Mouse (Mus musculus): ENCODE measurements around the gene Nudt12. TPM values are rescaled to one million over a fixed set of nuclear protein-coding genes. Genes with fewer than 3 reads are reported as not detected.

Gene Nudt12
- polyA plus RNA-seq, 1 experiment: 1.1 TPM

DNA sequence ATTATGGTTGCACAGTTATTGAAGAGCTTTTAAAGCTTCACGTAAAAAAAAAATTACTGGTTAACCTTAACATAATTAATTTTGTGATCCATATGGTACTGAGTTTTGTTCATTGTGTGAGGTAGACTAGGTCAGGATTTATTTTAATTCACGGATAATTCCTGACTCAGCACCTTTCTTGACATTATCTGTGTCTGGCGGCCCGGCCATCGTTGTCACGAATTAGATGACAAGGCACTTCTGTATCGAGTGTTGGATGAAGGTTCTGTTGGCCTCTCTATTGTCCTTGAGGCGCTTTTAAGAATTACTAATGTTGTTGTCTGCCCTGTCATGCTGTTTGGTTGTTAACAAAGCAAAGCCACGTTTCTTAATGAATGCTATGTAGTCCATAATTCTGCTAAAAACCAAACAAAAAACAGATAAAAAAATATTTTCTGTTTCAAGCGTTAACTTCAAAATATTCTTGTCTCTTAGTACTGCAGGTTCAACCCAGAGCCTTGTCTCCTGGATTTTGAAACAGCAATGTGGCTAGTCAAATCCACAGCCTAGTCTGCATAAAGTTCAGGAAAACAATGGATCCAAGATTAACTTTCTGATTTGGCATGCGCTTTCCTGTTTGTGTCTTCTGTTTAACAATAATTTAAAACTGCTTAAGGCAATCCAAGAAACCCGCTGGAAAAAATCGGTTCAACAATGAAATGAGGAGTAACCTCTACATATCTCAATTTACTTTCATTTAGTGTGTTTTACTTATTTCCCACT is 1.4 kb downstream of the Nudt12 start:
- Histone ChIP-seq H3K4me3 (replicated peaks; ENCODE audit: control insufficient read depth, low read depth, low read length) (no peak overlapping the region), H3K27ac (ENCODE audit: control insufficient read depth, insufficient read depth, low read depth, low read length, poor library complexity) (no peak overlapping the region), H3K4me1 (ENCODE audit: control insufficient read depth, insufficient read depth, low read length) (no peaks in the 10 kb centered on the region)
- no peak for TF ChIP-seq POLR2A (IDR thresholded peaks at IDR 0.05; ENCODE audit: borderline replicate concordance, control insufficient read depth, low read depth, low read length)
- no peak for TF ChIP-seq CTCF (IDR thresholded peaks at IDR 0.05; ENCODE audit: control insufficient read depth, insufficient read depth, low read length)
- WGBS: 75% methylated on average over 13 of the region's 13 CpGs

DNA sequence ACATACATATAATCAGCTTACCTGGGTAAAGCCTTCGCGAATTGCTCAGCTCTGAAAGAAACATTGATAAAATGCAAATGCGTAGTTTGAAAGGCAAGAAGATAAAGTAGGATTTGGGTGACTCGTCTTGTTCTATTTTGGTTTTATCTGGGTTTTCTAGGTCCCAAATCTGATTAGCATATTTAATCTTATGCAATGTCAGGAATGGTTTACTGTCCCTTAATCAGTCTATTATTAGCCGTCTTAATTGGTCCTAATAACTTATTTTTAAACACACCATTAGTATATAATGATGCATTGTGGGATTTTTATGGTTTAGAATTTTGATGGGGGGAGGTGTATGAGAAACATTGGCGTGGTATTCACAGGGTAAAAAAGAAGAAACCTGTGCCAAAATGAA is 21.9 kb downstream of the Nudt12 start, which contains the start of gene Pdzph1:
Gene Pdzph1, minus strand, starts transcription at position 101 of the 400 bp plus-strand sequence.
- 74% methylated on average over 6 of the region's 6 CpGs for WGBS

DNA sequence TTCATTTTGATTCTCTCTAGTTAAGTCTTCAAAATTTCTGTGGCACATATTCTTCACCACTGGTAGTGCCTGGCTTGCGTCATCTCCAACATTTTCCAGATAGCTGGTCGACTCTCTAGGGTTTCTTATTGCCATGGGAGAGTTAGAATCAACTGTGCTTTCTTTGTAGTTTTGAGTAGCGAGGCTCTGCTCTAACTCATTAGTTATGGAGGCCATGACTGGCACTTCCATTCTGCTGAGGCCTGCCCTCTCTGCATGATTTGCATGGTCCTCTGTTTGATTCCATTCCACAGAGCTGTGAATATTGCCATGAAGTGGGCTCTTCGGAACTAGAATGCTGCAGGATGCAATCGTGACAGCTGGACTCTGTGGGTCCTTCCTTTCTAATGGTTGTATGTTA is 39.9 kb downstream of the Nudt12 start:
- Histone ChIP-seq H3K4me1 (ENCODE audit: control insufficient read depth, insufficient read depth, low read length) (no peaks in the 10 kb centered on the region), H3K27ac (ENCODE audit: control insufficient read depth, insufficient read depth, low read depth, low read length, poor library complexity) (no peak overlapping the region), H3K4me3 (replicated peaks; ENCODE audit: control insufficient read depth, low read depth, low read length) (no peak overlapping the region)
- TF ChIP-seq POLR2A (IDR thresholded peaks at IDR 0.05; ENCODE audit: borderline replicate concordance, control insufficient read depth, low read depth, low read length) (no peak), CTCF (IDR thresholded peaks at IDR 0.05; ENCODE audit: control insufficient read depth, insufficient read depth, low read length) (no peak)
- 57% methylated on average over 5 of the region's 5 CpGs for WGBS

More for the DNA sequence above, 21.9 kb downstream of the Nudt12 start, which contains the start of gene Pdzph1:
- Histone ChIP-seq H3K4me1 (ENCODE audit: control insufficient read depth, insufficient read depth, low read length) (no peaks in the 10 kb centered on the region), H3K4me3 (replicated peaks; ENCODE audit: control insufficient read depth, low read depth, low read length) (no peak within 1 kb of the TSS), H3K27ac (ENCODE audit: control insufficient read depth, insufficient read depth, low read depth, low read length, poor library complexity) (no peak within 1 kb of the TSS)
- TF ChIP-seq POLR2A (IDR thresholded peaks at IDR 0.05; ENCODE audit: borderline replicate concordance, control insufficient read depth, low read depth, low read length) (no peak), CTCF (IDR thresholded peaks at IDR 0.05; ENCODE audit: control insufficient read depth, insufficient read depth, low read length) (no peak)

DNA sequence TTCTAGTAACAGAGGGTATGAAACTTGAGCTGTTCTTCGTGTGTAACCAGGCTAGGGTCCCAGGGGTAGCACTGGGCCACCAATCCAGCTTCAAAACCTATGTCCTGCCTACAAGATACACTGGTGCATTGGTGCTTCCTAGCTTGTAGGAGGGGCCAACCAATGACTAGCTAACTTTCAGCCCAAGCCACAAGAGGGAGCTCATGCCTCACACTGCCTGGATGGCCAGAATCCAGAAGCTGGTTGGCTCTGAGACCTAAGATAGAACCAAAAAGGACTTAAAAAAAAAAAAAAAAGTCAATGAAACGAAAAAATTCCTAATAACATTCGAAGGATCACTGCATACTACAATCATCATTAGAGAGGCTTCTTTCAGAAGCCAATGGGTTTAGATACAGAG is 53.3 kb downstream of the Nudt12 start:
- Histone ChIP-seq H3K4me1 (ENCODE audit: control insufficient read depth, insufficient read depth, low read length) (no peaks in the 10 kb centered on the region), H3K27ac (ENCODE audit: control insufficient read depth, insufficient read depth, low read depth, low read length, poor library complexity) (no peak overlapping the region), H3K4me3 (replicated peaks; ENCODE audit: control insufficient read depth, low read depth, low read length) (no peak overlapping the region)
- 23% methylated on average over 3 of the region's 3 CpGs for WGBS
- TF ChIP-seq CTCF (IDR thresholded peaks at IDR 0.05; ENCODE audit: control insufficient read depth, insufficient read depth, low read length) (peak; percentile 41; the same call in 1 of the 2 replicates), POLR2A (IDR thresholded peaks at IDR 0.05; ENCODE audit: borderline replicate concordance, control insufficient read depth, low read depth, low read length) (no peak)

DNA sequence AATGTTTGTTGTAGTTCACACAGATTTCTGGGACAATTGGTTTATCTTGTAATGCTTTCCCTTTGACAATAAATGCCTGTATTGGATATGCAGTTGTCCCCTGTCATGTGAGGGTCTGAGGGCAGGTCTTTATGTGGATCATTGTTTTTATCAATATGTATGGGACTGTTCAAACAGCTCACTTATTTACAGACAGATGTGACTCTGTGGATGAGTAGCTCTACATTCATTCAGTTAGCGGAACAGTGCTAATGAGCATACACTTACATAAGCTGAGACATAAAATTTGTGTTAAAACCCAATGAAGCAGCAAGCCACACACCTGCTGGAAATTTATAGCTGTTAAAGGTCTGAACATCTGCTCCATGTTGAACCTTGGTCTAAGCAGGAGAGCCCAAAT is 56.1 kb downstream of the Nudt12 start:
- WGBS: 91% methylated on average over 1 of the region's 1 CpGs
- H3K4me3 ChIP-seq (replicated peaks; ENCODE audit: control insufficient read depth, low read depth, low read length): no peak overlapping the region
- no peaks in the 10 kb centered on the region for H3K4me1 ChIP-seq (ENCODE audit: control insufficient read depth, insufficient read depth, low read length)
- no peak overlapping the region for H3K27ac ChIP-seq (ENCODE audit: control insufficient read depth, insufficient read depth, low read depth, low read length, poor library complexity)
- TF ChIP-seq CTCF (IDR thresholded peaks at IDR 0.05; ENCODE audit: control insufficient read depth, insufficient read depth, low read length): no peak
- no peak for TF ChIP-seq POLR2A (IDR thresholded peaks at IDR 0.05; ENCODE audit: borderline replicate concordance, control insufficient read depth, low read depth, low read length)

Other genes starting within 250 kb of the Nudt12 start
- gene Pdzph1, start 22.0 kb downstream of the Nudt12 start, polyA plus RNA-seq (2011; ENCODE audit: insufficient read depth, insufficient read length, low replicate concordance, missing spikeins): not detected in 2 replicates

All from bone marrow, adult 2 months (tissue).